Mouse (Mus musculus): Measurements from ENCODE around the gene Scamp1. TPM values are rescaled to one million over a fixed set of nuclear protein-coding genes. Genes with fewer than 3 reads are reported as not detected.
A peak's percentile ranks its signal among the peaks of the same experiment; 100 is the strongest.

Gene Scamp1
- polyA plus RNA-seq, 1 experiment from 2014 or later, result 134 TPM

GRCm38 (mm10) chr13:94208892-94209291 lies 76.8 kb downstream of the Scamp1 start:
- Histone ChIP-seq H3K27me3 (no peaks in the 10 kb centered on the region), H3K36me3 (peaks cover 42% of the 10 kb centered on the region), H3K9ac (no peak overlapping the region), H3K27ac (no peak overlapping the region), H3K4me2 (no peak overlapping the region), H3K4me1 (replicated peaks) (peaks cover 10% of the 10 kb centered on the region), H3K4me3 (no peak overlapping the region), H3K9me3 (peaks cover 6% of the 10 kb centered on the region)
- ATAC-seq (ENCODE audit: low FRiP score), result no peak

DNA sequence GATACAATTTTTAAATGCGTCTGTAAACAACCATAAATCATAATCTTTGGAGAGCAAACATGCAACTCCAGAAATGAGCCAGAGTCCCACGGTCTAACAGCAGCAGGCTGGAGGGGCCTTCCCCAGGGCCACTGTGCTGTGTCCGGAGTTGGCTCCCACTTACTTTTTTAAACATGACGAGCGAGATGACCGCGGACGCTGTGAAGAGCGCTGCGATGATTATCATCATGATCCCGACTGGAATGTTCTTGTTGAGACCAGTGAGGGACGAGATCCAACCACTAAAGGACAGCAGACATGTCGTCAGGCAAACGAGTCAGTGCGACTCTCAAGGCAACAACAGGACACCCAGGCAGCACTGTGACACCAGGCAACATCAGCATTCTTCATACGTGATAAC lies 77.7 kb downstream of the Scamp1 start:
- Histone ChIP-seq H3K4me1 (replicated peaks) (peaks cover 10% of the 10 kb centered on the region), H3K36me3 (peaks cover 43% of the 10 kb centered on the region), H3K27me3 (no peaks in the 10 kb centered on the region), H3K9ac (no peak overlapping the region), H3K4me3 (no peak overlapping the region), H3K27ac (no peak overlapping the region), H3K4me2 (no peak overlapping the region), H3K9me3 (peaks cover 6% of the 10 kb centered on the region)
- 97% methylated on average over 16 of the region's 16 CpGs for WGBS
- ATAC-seq (ENCODE audit: low FRiP score), result no peak

- peak; percentile 88 for ATAC-seq (ENCODE audit: low FRiP score)
- no peaks in the 10 kb centered on the region for H3K4me1 ChIP-seq (replicated peaks)
- H3K9ac ChIP-seq, result no peak overlapping the region
- no peak overlapping the region for H3K4me2 ChIP-seq
- no peak overlapping the region for H3K4me3 ChIP-seq
- WGBS, result 9% methylated on average over 6 of the region's 6 CpGs
- H3K27me3 ChIP-seq, result no peaks in the 10 kb centered on the region
- peaks cover 43% of the 10 kb centered on the region for H3K36me3 ChIP-seq
- H3K27ac ChIP-seq, result no peak overlapping the region
- peaks cover 6% of the 10 kb centered on the region for H3K9me3 ChIP-seq
Observed at GRCm38 (mm10) chr13:94205234-94205633, 80.4 kb downstream of the Scamp1 start.

GRCm38 (mm10) chr13:94199829-94200228 lies 85.8 kb downstream of the Scamp1 start:
- H3K9me3 ChIP-seq, result no peaks in the 10 kb centered on the region
- no peaks in the 10 kb centered on the region for H3K27me3 ChIP-seq
- H3K4me3 ChIP-seq, result no peak overlapping the region
- peaks cover 9% of the 10 kb centered on the region for H3K36me3 ChIP-seq
- no peak overlapping the region for H3K9ac ChIP-seq
- H3K4me1 ChIP-seq (replicated peaks), result no peaks in the 10 kb centered on the region
- 67% methylated on average over 8 of the region's 8 CpGs for WGBS
- no peak overlapping the region for H3K27ac ChIP-seq
- ATAC-seq (ENCODE audit: low FRiP score), result no peak
- no peak overlapping the region for H3K4me2 ChIP-seq

DNA sequence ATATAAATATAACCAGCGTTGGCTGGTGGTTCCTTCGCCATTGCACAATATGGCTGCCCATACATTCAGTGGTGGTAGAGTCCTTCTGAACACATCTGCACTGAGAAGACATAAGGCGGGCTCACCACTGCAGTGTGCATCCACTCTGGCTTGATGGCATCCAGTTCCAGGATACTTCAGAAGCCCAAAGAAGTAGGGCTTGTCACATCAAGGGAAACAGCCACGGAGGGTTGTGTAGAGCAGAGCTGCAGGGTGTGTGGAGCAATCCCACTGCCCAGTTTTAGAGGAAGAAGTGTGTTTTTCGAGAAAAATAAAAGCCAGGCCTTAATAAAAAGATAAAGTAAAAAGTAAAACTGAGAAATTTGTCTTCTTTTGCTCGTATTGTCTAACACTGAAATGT lies 87.0 kb downstream of the Scamp1 start:
- H3K4me1 ChIP-seq (replicated peaks), result no peaks in the 10 kb centered on the region

DNA sequence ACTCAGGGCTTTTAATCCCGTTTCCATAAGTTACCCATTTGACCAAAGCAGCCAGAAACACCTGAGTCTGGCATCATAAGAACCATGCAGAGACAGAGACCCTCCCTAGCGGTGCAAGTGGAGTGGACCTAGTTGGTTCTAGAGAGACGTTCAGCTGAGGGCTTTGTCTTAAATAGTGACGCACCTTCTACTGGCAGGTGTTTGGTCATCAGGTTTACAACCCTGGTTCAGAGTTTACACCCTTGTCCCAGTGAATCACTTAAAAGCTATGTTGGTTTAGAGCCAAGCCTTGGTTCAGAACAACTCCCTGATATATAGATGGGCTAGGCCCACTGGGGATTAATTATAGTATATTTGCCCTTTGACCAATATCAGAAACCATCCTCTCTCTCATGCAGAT lies 92.4 kb downstream of the Scamp1 start:
- no peak for ATAC-seq (ENCODE audit: low FRiP score)

More for the DNA sequence above, 87.0 kb downstream of the Scamp1 start:
- no peak overlapping the region for H3K9ac ChIP-seq
- no peak overlapping the region for H3K27ac ChIP-seq
- H3K9me3 ChIP-seq, result no peaks in the 10 kb centered on the region
- WGBS, result 91% methylated on average over 6 of the region's 6 CpGs
- H3K4me2 ChIP-seq, result no peak overlapping the region
- peaks cover 2% of the 10 kb centered on the region for H3K36me3 ChIP-seq
- H3K27me3 ChIP-seq, result no peaks in the 10 kb centered on the region
- ATAC-seq (ENCODE audit: low FRiP score), result no peak
- H3K4me3 ChIP-seq, result no peak overlapping the region

GRCm38 (mm10) chr13:94190386-94190785 lies 95.3 kb downstream of the Scamp1 start:
- WGBS, result 96% methylated on average over 1 of the region's 1 CpGs
- no peaks in the 10 kb centered on the region for H3K9me3 ChIP-seq
- ATAC-seq (ENCODE audit: low FRiP score), result no peak

More for the DNA sequence above, 92.4 kb downstream of the Scamp1 start:
- no peak overlapping the region for H3K27ac ChIP-seq
- H3K9ac ChIP-seq, result no peak overlapping the region
- no peaks in the 10 kb centered on the region for H3K9me3 ChIP-seq
- H3K27me3 ChIP-seq, result no peaks in the 10 kb centered on the region
- peaks cover 7% of the 10 kb centered on the region for H3K4me1 ChIP-seq (replicated peaks)
- H3K4me2 ChIP-seq, result no peak overlapping the region
- 88% methylated on average over 4 of the region's 4 CpGs for WGBS
- H3K4me3 ChIP-seq, result no peak overlapping the region
- peaks cover 16% of the 10 kb centered on the region for H3K36me3 ChIP-seq

GRCm38 (mm10) chr13:94188200-94189086 lies 97.2 kb downstream of the Scamp1 start:
- Histone ChIP-seq H3K9me3 (no peaks in the 10 kb centered on the region), H3K9ac (no peak overlapping the region), H3K27me3 (no peaks in the 10 kb centered on the region), H3K4me2 (no peak overlapping the region), H3K36me3 (peaks cover 16% of the 10 kb centered on the region), H3K4me1 (replicated peaks) (peaks cover 18% of the 10 kb centered on the region), H3K27ac (peak overlapping the region; percentile 55), H3K4me3 (no peak overlapping the region)
- no peak for ATAC-seq (ENCODE audit: low FRiP score)
- WGBS, result 45% methylated on average over 10 of the region's 10 CpGs

More at GRCm38 (mm10) chr13:94190386-94190785, 95.3 kb downstream of the Scamp1 start:
- no peak overlapping the region for H3K4me2 ChIP-seq
- H3K27me3 ChIP-seq, result no peaks in the 10 kb centered on the region
- H3K36me3 ChIP-seq, result peaks cover 16% of the 10 kb centered on the region
- peaks cover 18% of the 10 kb centered on the region for H3K4me1 ChIP-seq (replicated peaks)
- no peak overlapping the region for H3K27ac ChIP-seq
- no peak overlapping the region for H3K4me3 ChIP-seq
- no peak overlapping the region for H3K9ac ChIP-seq

DNA sequence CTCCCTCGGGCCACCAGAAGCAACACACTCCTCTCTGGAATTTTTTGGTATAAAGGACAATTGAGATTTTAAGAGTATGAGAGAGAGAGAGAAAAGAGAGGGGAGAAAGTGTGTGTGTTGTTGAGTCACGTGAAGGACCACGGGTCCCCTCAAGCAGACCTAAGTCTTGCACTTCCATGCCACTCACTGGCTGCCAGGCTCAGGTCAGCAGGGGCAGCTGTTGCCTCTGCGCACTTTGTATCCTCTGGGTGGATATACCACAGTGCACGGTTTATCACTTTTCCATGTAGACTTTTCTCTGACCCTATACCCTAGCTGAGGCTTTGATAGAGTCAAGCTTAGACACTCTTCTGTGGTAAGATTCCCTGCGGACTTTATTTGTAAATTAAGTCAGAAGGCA lies 100.0 kb downstream of the Scamp1 start:
- H3K36me3 ChIP-seq, result no peaks in the 10 kb centered on the region
- no peak overlapping the region for H3K4me3 ChIP-seq
- H3K9ac ChIP-seq, result no peak overlapping the region
- WGBS, result 88% methylated on average over 5 of the region's 6 CpGs
- no peak overlapping the region for H3K27ac ChIP-seq
- no peak for ATAC-seq (ENCODE audit: low FRiP score)
- H3K4me1 ChIP-seq (replicated peaks), result peaks cover 18% of the 10 kb centered on the region
- H3K27me3 ChIP-seq, result no peaks in the 10 kb centered on the region
- H3K4me2 ChIP-seq, result no peak overlapping the region
- H3K9me3 ChIP-seq, result no peaks in the 10 kb centered on the region

DNA sequence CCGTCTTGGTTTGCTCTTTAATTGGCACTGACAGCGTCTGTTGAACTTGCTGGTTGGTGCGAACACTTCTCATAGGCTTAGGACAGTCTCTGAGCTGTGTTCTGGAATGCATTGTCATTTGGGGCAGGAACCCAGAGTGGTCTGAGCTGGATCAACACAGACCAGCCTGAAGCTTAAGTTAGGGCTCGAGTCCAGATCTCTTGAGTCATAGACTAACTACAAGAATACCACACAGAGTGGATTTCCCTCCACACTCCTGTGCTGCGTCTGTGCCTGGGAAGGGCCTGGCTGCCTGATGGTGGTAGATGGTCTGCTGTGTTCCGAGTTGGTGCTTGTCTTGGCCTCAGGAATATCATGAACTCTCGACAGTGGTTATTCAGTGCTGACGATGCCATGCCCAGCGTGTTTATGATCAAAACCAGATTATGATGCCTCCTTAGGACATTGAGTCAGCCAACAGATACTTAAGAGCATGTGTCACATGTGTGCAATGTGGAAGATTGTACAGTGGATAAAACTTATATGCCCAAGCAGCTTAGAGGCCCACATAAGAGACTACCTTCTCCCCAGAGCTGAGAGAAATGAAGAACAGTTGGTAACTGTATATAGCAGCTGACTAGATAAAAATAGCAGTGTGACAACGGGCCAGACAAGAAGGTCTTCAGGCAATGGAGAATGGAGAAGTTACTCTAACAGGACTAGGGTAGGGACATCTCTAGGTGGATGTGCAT lies 100.8 kb downstream of the Scamp1 start:
- no peak overlapping the region for H3K9ac ChIP-seq
- H3K36me3 ChIP-seq, result no peaks in the 10 kb centered on the region
- H3K9me3 ChIP-seq, result no peaks in the 10 kb centered on the region
- H3K4me3 ChIP-seq, result no peak overlapping the region
- H3K27me3 ChIP-seq, result no peaks in the 10 kb centered on the region
- no peak overlapping the region for H3K27ac ChIP-seq
- no peak overlapping the region for H3K4me2 ChIP-seq
- peaks cover 18% of the 10 kb centered on the region for H3K4me1 ChIP-seq (replicated peaks)
- WGBS, result 91% methylated on average over 10 of the region's 10 CpGs
- no peak for ATAC-seq (ENCODE audit: low FRiP score)

DNA sequence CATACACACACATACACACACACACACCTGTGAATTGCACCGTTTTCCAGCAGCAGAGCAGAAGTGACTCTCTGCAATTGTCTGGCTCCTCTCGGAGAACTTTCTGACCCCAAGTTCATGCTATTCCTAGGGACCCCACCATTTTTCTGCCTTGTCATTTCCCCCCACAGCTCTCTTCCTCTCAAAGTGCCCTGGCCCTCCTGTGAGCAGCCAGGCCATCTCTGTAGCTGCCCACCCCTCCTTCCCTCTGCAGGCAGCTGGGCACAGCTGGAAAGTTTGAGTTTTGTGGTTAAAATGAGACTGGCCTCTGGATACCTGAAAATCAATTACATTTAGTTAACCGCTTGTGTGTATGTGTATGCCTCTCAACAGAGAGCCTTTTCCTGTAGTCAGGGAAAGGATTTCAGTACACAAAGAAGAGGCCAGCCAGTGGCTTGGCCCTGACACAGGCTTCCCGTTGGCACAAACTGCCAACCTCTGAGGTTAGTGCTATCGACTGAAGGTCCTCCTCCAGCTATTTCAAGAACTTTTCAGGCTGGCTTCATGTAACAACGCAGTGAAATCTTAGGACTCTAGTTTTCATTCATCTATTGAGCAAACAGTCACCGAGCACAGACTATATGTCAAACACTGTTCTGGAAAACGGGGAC lies 102.2 kb downstream of the Scamp1 start:
- Histone ChIP-seq H3K4me3 (no peak overlapping the region), H3K4me2 (no peak overlapping the region), H3K36me3 (no peaks in the 10 kb centered on the region), H3K4me1 (replicated peaks) (peaks cover 26% of the 10 kb centered on the region), H3K27me3 (no peaks in the 10 kb centered on the region), H3K9me3 (no peaks in the 10 kb centered on the region), H3K27ac (no peak overlapping the region), H3K9ac (no peak overlapping the region)
- 87% methylated on average over 8 of the region's 8 CpGs for WGBS
- no peak for ATAC-seq (ENCODE audit: low FRiP score)

GRCm38 (mm10) chr13:94182026-94182425 lies 103.6 kb downstream of the Scamp1 start:
- no peak for ATAC-seq (ENCODE audit: low FRiP score)
- Histone ChIP-seq H3K4me3 (no peak overlapping the region), H3K9me3 (no peaks in the 10 kb centered on the region), H3K36me3 (no peaks in the 10 kb centered on the region), H3K4me1 (replicated peaks) (peaks cover 17% of the 10 kb centered on the region), H3K9ac (no peak overlapping the region), H3K4me2 (no peak overlapping the region), H3K27me3 (peaks cover 2% of the 10 kb centered on the region; the same call in 1 of the 2 replicates), H3K27ac (no peak overlapping the region)
- 79% methylated on average over 5 of the region's 5 CpGs for WGBS

Measured in hindbrain, embryonic 13.5 days (tissue).